Mouse (Mus musculus) midbrain, postnatal 0 days (tissue): ENCODE data around the gene Epha10. TPM values are rescaled to one million over a fixed set of nuclear protein-coding genes. Genes with fewer than 3 reads are reported as not detected.

ENCODE experiments used
- ATAC-seq: fragments of 200-750 bp; cut with Nextera tagmentation; 2 replicates; pipeline ENCODE4 v1.8.0; 2017; ENCODE audit warnings: moderate number of reproducible peaks, mild to moderate bottlenecking, moderate TSS enrichment, moderate library complexity; ENCODE audit not compliant: low FRiP score
- DNase-seq: peaks from one replicate; pipeline ENCODE4 v3.0.0-alpha.2; 2015; ENCODE audit warnings: low spot score
- H3K27ac ChIP-seq: fragments of 300-500 bp; sonication (generic); 2 replicates; pipeline ENCODE4 v1.5.1; 2014; ENCODE audit warnings: low read depth, mild to moderate bottlenecking, low read length, mixed read lengths
- H3K27me3 ChIP-seq: fragments of 300-500 bp; sonication (generic); 2 replicates; pipeline ENCODE4 v1.6.1; 2014; ENCODE audit warnings: low read length, control low read depth, mixed read lengths; ENCODE audit not compliant: insufficient read depth
- H3K36me3 ChIP-seq: fragments of 300-500 bp; sonication (generic); 2 replicates; pipeline ENCODE4 v1.6.1; 2014; ENCODE audit warnings: low read length, control low read depth, mixed read lengths; ENCODE audit not compliant: insufficient read depth
- H3K4me1 ChIP-seq: fragments of 300-500 bp; sonication (generic); 2 replicates; pipeline ENCODE4 v1.6.1; 2014; ENCODE audit warnings: mild to moderate bottlenecking, control low read depth, antibody characterized with exemption, low read length, mixed read lengths; ENCODE audit not compliant: insufficient read depth
- H3K4me2 ChIP-seq: fragments of 300-500 bp; sonication (generic); 2 replicates; pipeline ENCODE4 v1.6.1; 2014; ENCODE audit warnings: low read depth, mild to moderate bottlenecking, low read length, mixed read lengths; ENCODE audit not compliant: poor library complexity, severe bottlenecking
- H3K4me3 ChIP-seq: fragments of 300-500 bp; sonication (generic); 2 replicates; pipeline ENCODE4 v1.5.1; 2014; ENCODE audit warnings: low read depth, mild to moderate bottlenecking, low read length, moderate library complexity
- H3K9ac ChIP-seq: fragments of 300-500 bp; sonication (generic); replicated peaks from 2 replicates; pipeline ENCODE4 v1.6.1; 2014; ENCODE audit warnings: mild to moderate bottlenecking, low read length, moderate library complexity, mixed read lengths; ENCODE audit not compliant: poor library complexity, severe bottlenecking
- H3K9me3 ChIP-seq: fragments of 300-500 bp; sonication (generic); 2 replicates; pipeline ENCODE4 v1.6.1; 2016; ENCODE audit warnings: low read length, control low read depth
- CTCF ChIP-seq: IDR thresholded peaks from 2 replicates; pipeline ENCODE4 v1.5.1; 2016; ENCODE audit warnings: antibody characterized with exemption, mild to moderate bottlenecking
- WGBS: fragments of 180-500 bp; shearing (Covaris S2); extraction: QIAGEN DNeasy Blood & Tissue Kit; methylation state at CpG from one replicate; pipeline ENCODE4 v1.1.7; 2014; 5-methylcytosine and 5-hydroxymethylcytosine counted together
- polyA plus RNA-seq: library from polyadenylated mRNA; unstranded; fragments of >200 nt; fragmentation: Nextera tagmentation; extraction: Ambion mirVana; gene quantifications from 2 replicates; pipeline ENCODE4 v1.2.1, GENCODE M21; 2015
- total RNA-seq: library from RNA; depleted of rRNA; stranded (reverse); fragments of >200 nt; gene quantifications from 2 replicates; pipeline ENCODE4 v1.2.3, GENCODE M21; 2014

Epha10 gene
- total and polyA plus RNA-seq, 2 experiments from 2014 or later: 15.3 to 43.4 TPM

DNA sequence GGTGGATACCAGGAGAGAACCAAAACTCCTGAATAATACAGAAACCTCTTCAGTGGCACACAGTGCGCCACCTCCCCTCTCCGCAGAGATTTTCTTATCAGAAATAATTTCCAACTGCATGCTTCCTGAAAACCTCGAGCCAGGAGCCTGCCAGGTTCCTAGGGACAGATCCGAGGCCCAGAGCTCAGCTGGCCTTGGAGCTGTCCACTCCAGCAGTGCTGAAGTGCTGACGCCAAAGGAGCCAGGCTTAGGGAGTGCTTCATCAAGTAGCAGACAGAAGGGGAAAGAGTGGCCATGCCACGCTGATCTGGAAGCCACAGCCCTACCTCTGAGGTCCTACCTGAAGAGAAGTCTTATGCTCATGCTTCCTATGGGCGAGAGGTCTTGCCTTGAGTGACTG, 20.3 kb upstream of the Epha10 start:
- DNase-seq (peak; percentile 50), ATAC-seq (no peak)
- H3K27me3 ChIP-seq: no peaks in the 10 kb centered on the region
- no peak overlapping the region; the same call in 1 of the 2 replicates for H3K9ac ChIP-seq
- no peak for TF ChIP-seq CTCF
- peak overlapping the region; percentile 84 for H3K4me2 ChIP-seq
- H3K4me1 ChIP-seq: peaks cover 12% of the 10 kb centered on the region; the same call in 1 of the 2 replicates
- H3K27ac ChIP-seq: no peak overlapping the region
- 22% methylated on average over 7 of the region's 7 CpGs for WGBS
- H3K36me3 ChIP-seq: peaks cover 33% of the 10 kb centered on the region
- H3K4me3 ChIP-seq: no peak overlapping the region
- no peaks in the 10 kb centered on the region for H3K9me3 ChIP-seq

GRCm38 (mm10) chr4:124861283-124862188, 19.2 kb upstream of the Epha10 start, which contains the start of gene Maneal:
Gene Maneal (minus strand): TSS chr4:124862171.
- Histone ChIP-seq H3K36me3 (peaks cover 22% of the 10 kb centered on the region), H3K9me3 (no peaks in the 10 kb centered on the region), H3K9ac (peak within 1 kb of the TSS; percentile 76), H3K27me3 (no peaks in the 10 kb centered on the region), H3K4me1 (peaks cover 12% of the 10 kb centered on the region; the same call in 1 of the 2 replicates), H3K4me2 (peak within 1 kb of the TSS; percentile 84), H3K27ac (peak within 1 kb of the TSS; percentile 69), H3K4me3 (peak within 1 kb of the TSS; percentile 54)
- peak; percentile 47 for DNase-seq
- WGBS: 3% methylated on average over 58 of the region's 77 CpGs
- peak; percentile 61; the same call in 1 of the 2 replicates for ATAC-seq
- no peak for TF ChIP-seq CTCF

GRCm38 (mm10) chr4:124872719-124873118, 8.0 kb upstream of the Epha10 start:
- Histone ChIP-seq H3K4me3 (no peak overlapping the region), H3K9me3 (no peaks in the 10 kb centered on the region), H3K4me1 (no peaks in the 10 kb centered on the region), H3K9ac (no peak overlapping the region), H3K4me2 (no peak overlapping the region), H3K36me3 (no peaks in the 10 kb centered on the region), H3K27me3 (no peaks in the 10 kb centered on the region), H3K27ac (no peak overlapping the region)
- TF ChIP-seq CTCF: peak; percentile 62
- no peak for ATAC-seq
- DNase-seq: no peak
- 91% methylated on average over 1 of the region's 1 CpGs for WGBS

GRCm38 (mm10) chr4:124881341-124881908, 726 bp downstream of the Epha10 start:
- 0 out of 2 replicates have a peak, but pooled peaks cover 3% of the 10 kb centered on the region for H3K9me3 ChIP-seq
- WGBS: 1% methylated on average over 36 of the region's 37 CpGs
- DNase-seq (peak; percentile 96), ATAC-seq (peak; percentile 93)
- H3K27ac ChIP-seq: peak overlapping the region; percentile 77
- H3K4me3 ChIP-seq: peak overlapping the region; percentile 53
- H3K4me2 ChIP-seq: peak overlapping the region; percentile 53
- peak; percentile 40; the same call in 1 of the 2 replicates for TF ChIP-seq CTCF
- H3K4me1 ChIP-seq: no peaks in the 10 kb centered on the region; the same call in 1 of the 2 replicates
- peak overlapping the region; percentile 60 for H3K9ac ChIP-seq
- 0 out of 2 replicates have a peak, but pooled peaks cover 4% of the 10 kb centered on the region for H3K36me3 ChIP-seq
- no peaks in the 10 kb centered on the region for H3K27me3 ChIP-seq

GRCm38 (mm10) chr4:124882151-124882729, 1.5 kb downstream of the Epha10 start:
- under 1% methylated on average over 37 of the region's 37 CpGs for WGBS

More at GRCm38 (mm10) chr4:124882151-124882729, 1.5 kb downstream of the Epha10 start:
- no peaks in the 10 kb centered on the region; the same call in 1 of the 2 replicates for H3K4me1 ChIP-seq
- ATAC-seq (0 out of 2 replicates have a peak, but pooled peaks have one; percentile 7), DNase-seq (no peak)
- 0 out of 2 replicates have a peak, but pooled peaks cover 3% of the 10 kb centered on the region for H3K9me3 ChIP-seq
- no peaks in the 10 kb centered on the region for H3K27me3 ChIP-seq
- peak overlapping the region; percentile 60 for H3K9ac ChIP-seq
- TF ChIP-seq CTCF: no peak
- H3K36me3 ChIP-seq: 0 out of 2 replicates have a peak, but pooled peaks cover 4% of the 10 kb centered on the region
- peak overlapping the region; percentile 65 for H3K27ac ChIP-seq
- peak overlapping the region; percentile 53 for H3K4me2 ChIP-seq
- peak overlapping the region; percentile 53 for H3K4me3 ChIP-seq
